29 mouse cellular contexts compared by ENCODE assay signal in genomic region chr7:46533518-46533917, GRCm38 (mm10).
DNase-seq lines count a peak whose midpoint lies in the region; ATAC-seq and TF ChIP-seq lines count a peak whose summit lies in the region.
"Had no signal": no experiment of that assay in that cellular context is flagged by ENCODE, and none has a peak within 500 bp of the region (broad histone marks: within the 10 kb centered on the region; RNA-seq: fewer than 3 reads in every experiment).

No protein-coding gene starts in this region.

- H3K36me3 ChIP-seq in heart, adult 2 months (ENCODE audit: control insufficient read depth, insufficient read depth, low read length), result no peaks in the 10 kb centered on the region
- H3K36me3 ChIP-seq in heart, embryonic 10.5 days, result no peaks in the 10 kb centered on the region
- H3K36me3 ChIP-seq in midbrain, embryonic 11.5 days (ENCODE audit: control insufficient read depth, insufficient read depth, low read length), result no peaks in the 10 kb centered on the region
- no peaks in the 10 kb centered on the region for H3K36me3 ChIP-seq in midbrain, embryonic 10.5 days
- H3K36me3 ChIP-seq: midbrain, embryonic 15.5 days; neural tube, embryonic 12.5 days; stomach, embryonic 15.5 days had no signal

- WGBS in heart, adult 2 months, result 86% methylated on average over 11 of the region's 11 CpGs
- whole genome bisulfite sequencing in heart, embryonic 10.5 days, result 84% methylated on average over 11 of the region's 11 CpGs
- 85% methylated on average over 11 of the region's 11 CpGs for WGBS in midbrain, embryonic 11.5 days
- 90% methylated on average over 11 of the region's 11 CpGs for whole genome bisulfite sequencing in midbrain, embryonic 10.5 days

- TF ChIP-seq EP300 in heart, adult 2 months (IDR thresholded peaks at IDR 0.05; ENCODE audit: insufficient read depth, low read depth, low read length), result no peak

- intact Hi-C loops in heart, adult 2 months (cut with DNase I), result no loop called here

- H3K4me1 ChIP-seq in heart, adult 2 months (ENCODE audit: control insufficient read depth, insufficient read depth, low read length), result no peaks in the 10 kb centered on the region
- H3K4me1 ChIP-seq in heart, embryonic 10.5 days, result peaks cover 16% of the 10 kb centered on the region; the same call in 1 of the 2 replicates
- H3K4me1 ChIP-seq in midbrain, embryonic 11.5 days (ENCODE audit: control insufficient read depth, insufficient read depth, low read length), result peaks cover 4% of the 10 kb centered on the region
- H3K4me1 ChIP-seq in midbrain, embryonic 10.5 days, result peaks cover 25% of the 10 kb centered on the region
- H3K4me1 ChIP-seq: stomach, embryonic 15.5 days had no signal

- H3K79me2 ChIP-seq in heart, adult 2 months (replicated peaks; ENCODE audit: control insufficient read depth, insufficient read depth, low read length), result no peaks in the 10 kb centered on the region

- TF ChIP-seq CTCF in heart, adult 2 months (IDR thresholded peaks at IDR 0.05), result peak; percentile 28

- peak; percentile 26 for DNase-seq in adrenal gland, postnatal 14 days
- DNase-seq in adrenal gland, adult 2 months, result no peak
- DNase-seq in heart, adult 2 months, result no peak
- DNase-seq in heart, embryonic 10.5 days (ENCODE audit: low spot score), result no peak
- DNase-seq in midbrain, embryonic 11.5 days (ENCODE audit: low spot score, missing footprints), result peak; percentile 51
- DNase-seq in midbrain, embryonic 10.5 days (ENCODE audit: low spot score), result no peak
- DNase-seq in thymus, postnatal 4 days, result peak; percentile 33
- no peak for DNase-seq in thymus, postnatal 0 days (ENCODE audit: low spot score)
- DNase-seq: adrenal gland, postnatal 25 days; cerebellum, postnatal 10 days; forebrain, postnatal 0 days; gastrocnemius, postnatal 14 days; heart, postnatal 36 days; kidney, adult 8-10 months; kidney, postnatal 10 days; layer of hippocampus, postnatal 36 days; left cerebral cortex, postnatal 4 days; lung, adult 2 months; lung, postnatal 10 days; right cerebral cortex, postnatal 25 days had no signal

- ATAC-seq in midbrain, embryonic 11.5 days (ENCODE audit: low FRiP score), result no peak
- ATAC-seq: forebrain, postnatal 0 days; intestine, embryonic 16.5 days; midbrain, embryonic 15.5 days had no signal

- no peak for TF ChIP-seq POLR2A in heart, adult 2 months (IDR thresholded peaks at IDR 0.05; ENCODE audit: insufficient read depth, low read depth, low read length)

- H3K4me2 ChIP-seq in midbrain, embryonic 11.5 days, result no peak overlapping the region
- H3K4me2 ChIP-seq: heart, embryonic 11.5 days; midbrain, embryonic 15.5 days; neural tube, embryonic 12.5 days; stomach, embryonic 15.5 days had no signal

- H3K27me3 ChIP-seq in heart, adult 2 months (ENCODE audit: control insufficient read depth, insufficient read depth, low read length), result no peaks in the 10 kb centered on the region
- H3K27me3 ChIP-seq in heart, embryonic 10.5 days (ENCODE audit: insufficient read depth, poor library complexity, severe bottlenecking), result peaks cover 11% of the 10 kb centered on the region
- no peaks in the 10 kb centered on the region for H3K27me3 ChIP-seq in midbrain, embryonic 11.5 days (ENCODE audit: control insufficient read depth, insufficient read depth, low read length)
- H3K27me3 ChIP-seq in midbrain, embryonic 10.5 days (ENCODE audit: low read depth, poor library complexity, severe bottlenecking), result no peaks in the 10 kb centered on the region
- H3K27me3 ChIP-seq: midbrain, embryonic 15.5 days; neural tube, embryonic 12.5 days; stomach, embryonic 15.5 days had no signal

- H3K9me3 ChIP-seq in heart, embryonic 10.5 days, result no peaks in the 10 kb centered on the region
- no peaks in the 10 kb centered on the region for H3K9me3 ChIP-seq in midbrain, embryonic 11.5 days (ENCODE audit: control insufficient read depth, low read length)
- no peaks in the 10 kb centered on the region for H3K9me3 ChIP-seq in midbrain, embryonic 10.5 days (replicated peaks)
- H3K9me3 ChIP-seq: G1E; midbrain, embryonic 15.5 days; neural tube, embryonic 12.5 days; stomach, embryonic 15.5 days had no signal

- no peak overlapping the region for H3K9ac ChIP-seq in heart, adult 2 months (ENCODE audit: low read depth, low read length)
- H3K9ac ChIP-seq in midbrain, embryonic 11.5 days (ENCODE audit: low read length), result no peak overlapping the region
- H3K9ac ChIP-seq: forebrain, postnatal 0 days; liver, embryonic 14.5 days; midbrain, embryonic 15.5 days; neural tube, embryonic 12.5 days; stomach, embryonic 15.5 days had no signal

- no peak overlapping the region for H3K4me3 ChIP-seq in heart, adult 2 months
- no peak overlapping the region for H3K4me3 ChIP-seq in heart, embryonic 10.5 days
- H3K4me3 ChIP-seq in midbrain, embryonic 11.5 days (ENCODE audit: low read depth, low read length), result no peak overlapping the region
- H3K4me3 ChIP-seq in midbrain, embryonic 10.5 days, result no peak overlapping the region
- H3K4me3 ChIP-seq: erythroblast, embryonic 14.5 days; midbrain, embryonic 15.5 days; neural tube, embryonic 12.5 days; stomach, embryonic 15.5 days had no signal

- H3K27ac ChIP-seq in heart, adult 2 months, result no peak overlapping the region
- no peak overlapping the region for H3K27ac ChIP-seq in heart, embryonic 10.5 days
- no peak overlapping the region for H3K27ac ChIP-seq in midbrain, embryonic 11.5 days (ENCODE audit: low read depth, low read length)
- H3K27ac ChIP-seq in midbrain, embryonic 10.5 days (replicated peaks), result no peak overlapping the region
- H3K27ac ChIP-seq: liver, embryonic 14.5 days; macrophage; neural tube, embryonic 12.5 days; stomach, embryonic 15.5 days had no signal

Comparison
In these comparisons a context has a peak if more than half of its experiments do, and no peak if none do; other contexts are left out.
1. DNase-seq: peak in adrenal gland, postnatal 14 days (single experiment), midbrain, embryonic 11.5 days (single experiment) and thymus, postnatal 4 days (single experiment); none in adrenal gland, adult 2 months (single experiment), heart, adult 2 months (0 of 2), heart, embryonic 10.5 days (single experiment), midbrain, embryonic 10.5 days (single experiment) and thymus, postnatal 0 days (single experiment).